Mouse (Mus musculus) liver, embryonic 16.5 days (tissue): ENCODE measurements around the gene Edn3. TPM values are rescaled to one million over a fixed set of nuclear protein-coding genes. Genes with fewer than 3 reads are reported as not detected.

Experiments
- ATAC-seq: fragments of 200-750 bp; cut with Nextera tagmentation; 2 replicates; pipeline ENCODE4 v1.8.0; 2017; ENCODE audit warnings: low read depth, mild to moderate bottlenecking, moderate number of reproducible peaks, moderate library complexity
- H3K27ac ChIP-seq: fragments of 300-500 bp; sonication (generic); 2 replicates; pipeline ENCODE4 v1.5.1; 2014; ENCODE audit warnings: mild to moderate bottlenecking, low read length
- H3K27me3 ChIP-seq: fragments of 300-500 bp; sonication (generic); 2 replicates; pipeline ENCODE4 v1.6.1; 2014; ENCODE audit warnings: low read depth, low read length, mixed read lengths; ENCODE audit not compliant: control insufficient read depth, insufficient read depth
- H3K36me3 ChIP-seq: fragments of 300-500 bp; sonication (generic); 2 replicates; pipeline ENCODE4 v1.6.1; 2014; ENCODE audit warnings: mild to moderate bottlenecking; ENCODE audit not compliant: control insufficient read depth, insufficient read depth
- H3K4me1 ChIP-seq: fragments of 300-500 bp; sonication (generic); 2 replicates; pipeline ENCODE4 v1.6.1; 2014; ENCODE audit warnings: low read depth, low read length, mixed read lengths; ENCODE audit not compliant: control insufficient read depth
- H3K4me2 ChIP-seq: fragments of 300-500 bp; sonication (generic); 2 replicates; pipeline ENCODE4 v1.6.1; 2014; ENCODE audit warnings: low read depth, low read length, mixed read lengths
- H3K4me3 ChIP-seq: fragments of 300-500 bp; sonication (generic); 2 replicates; pipeline ENCODE4 v1.5.1; 2014; ENCODE audit warnings: low read depth, mild to moderate bottlenecking, low read length
- H3K9ac ChIP-seq: fragments of 300-500 bp; sonication (generic); 2 replicates; pipeline ENCODE4 v1.6.1; 2014; ENCODE audit warnings: low read depth, low read length
- H3K9me3 ChIP-seq: fragments of 300-500 bp; sonication (generic); replicated peaks from 2 replicates; pipeline ENCODE4 v1.6.1; 2016; ENCODE audit warnings: low read length; ENCODE audit not compliant: control insufficient read depth
- WGBS: fragments of 180-500 bp; shearing (Covaris S2); extraction: QIAGEN DNeasy Blood & Tissue Kit; methylation state at CpG from one replicate; pipeline ENCODE4 v1.1.7; 2014; ENCODE audit not compliant: insufficient replicate concordance; 5-methylcytosine and 5-hydroxymethylcytosine counted together
- polyA plus RNA-seq: library from polyadenylated mRNA; unstranded; fragments of >200 nt; fragmentation: Nextera tagmentation; extraction: Ambion mirVana; gene quantifications from 2 replicates; pipeline ENCODE4 v1.2.1, GENCODE M21; 2015

The Edn3 gene
- polyA plus RNA-seq: 0.26 and 0.39 TPM in 2 replicates

GRCm38 (mm10) chr2:174760479-174761121 lies at the start of gene Edn3:
Gene Edn3 (plus strand): TSS chr2:174760619.
- no peak within 1 kb of the TSS for H3K27ac ChIP-seq

GRCm38 (mm10) chr2:174712043-174712442 lies 48.4 kb upstream of the Edn3 start:
- Histone ChIP-seq H3K9me3 (no peaks in the 10 kb centered on the region), H3K36me3 (no peaks in the 10 kb centered on the region), H3K4me3 (no peak overlapping the region), H3K27me3 (no peaks in the 10 kb centered on the region), H3K4me2 (no peak overlapping the region), H3K27ac (no peak overlapping the region), H3K9ac (no peak overlapping the region), H3K4me1 (no peaks in the 10 kb centered on the region)
- no peak for ATAC-seq
- WGBS: 79% methylated on average over 1 of the region's 1 CpGs

More at GRCm38 (mm10) chr2:174760479-174761121, at the start of gene Edn3:
- Histone ChIP-seq H3K27me3 (peaks cover 10% of the 10 kb centered on the region; the same call in 1 of the 2 replicates), H3K9me3 (no peaks in the 10 kb centered on the region), H3K4me1 (no peaks in the 10 kb centered on the region), H3K36me3 (no peaks in the 10 kb centered on the region), H3K4me2 (peak within 1 kb of the TSS; percentile 53), H3K9ac (no peak within 1 kb of the TSS), H3K4me3 (peak within 1 kb of the TSS; percentile 33)
- ATAC-seq: no peak
- 1% methylated on average over 48 of the region's 48 CpGs for WGBS

- no peaks in the 10 kb centered on the region for H3K36me3 ChIP-seq
- H3K9ac ChIP-seq: no peak overlapping the region
- no peaks in the 10 kb centered on the region for H3K27me3 ChIP-seq
- no peaks in the 10 kb centered on the region for H3K9me3 ChIP-seq
- no peak for ATAC-seq
- no peak overlapping the region for H3K4me2 ChIP-seq
- no peak overlapping the region for H3K4me3 ChIP-seq
- H3K27ac ChIP-seq: no peak overlapping the region
- no peaks in the 10 kb centered on the region for H3K4me1 ChIP-seq
Observed at GRCm38 (mm10) chr2:174715938-174716337, 44.5 kb upstream of the Edn3 start.

- Histone ChIP-seq H3K27me3 (no peaks in the 10 kb centered on the region), H3K27ac (no peak overlapping the region), H3K4me3 (no peak overlapping the region), H3K4me1 (no peaks in the 10 kb centered on the region), H3K9me3 (no peaks in the 10 kb centered on the region), H3K36me3 (no peaks in the 10 kb centered on the region), H3K9ac (no peak overlapping the region), H3K4me2 (no peak overlapping the region)
- no peak for ATAC-seq
- 60% methylated on average over 4 of the region's 4 CpGs for WGBS
Observed at GRCm38 (mm10) chr2:174717857-174718256, 42.6 kb upstream of the Edn3 start.

- H3K36me3 ChIP-seq: no peaks in the 10 kb centered on the region
- no peak for ATAC-seq
- 60% methylated on average over 10 of the region's 10 CpGs for WGBS
- no peak overlapping the region for H3K4me2 ChIP-seq
- no peak overlapping the region for H3K27ac ChIP-seq
- H3K9me3 ChIP-seq: no peaks in the 10 kb centered on the region
- H3K4me3 ChIP-seq: no peak overlapping the region
- H3K9ac ChIP-seq: no peak overlapping the region
- no peaks in the 10 kb centered on the region; the same call in 1 of the 2 replicates for H3K4me1 ChIP-seq
- H3K27me3 ChIP-seq: no peaks in the 10 kb centered on the region
Observed at GRCm38 (mm10) chr2:174727114-174727823, 33.1 kb upstream of the Edn3 start.

GRCm38 (mm10) chr2:174731939-174732338 lies 28.5 kb upstream of the Edn3 start:
- Histone ChIP-seq H3K4me1 (no peaks in the 10 kb centered on the region; the same call in 1 of the 2 replicates), H3K36me3 (no peaks in the 10 kb centered on the region), H3K27me3 (no peaks in the 10 kb centered on the region), H3K9me3 (no peaks in the 10 kb centered on the region), H3K27ac (no peak overlapping the region), H3K9ac (no peak overlapping the region), H3K4me3 (no peak overlapping the region), H3K4me2 (no peak overlapping the region)
- peak; percentile 54 for ATAC-seq
- WGBS: 56% methylated on average over 5 of the region's 5 CpGs

- WGBS: 80% methylated on average over 1 of the region's 1 CpGs
- ATAC-seq: no peak
- no peak overlapping the region for H3K27ac ChIP-seq
- H3K4me2 ChIP-seq: no peak overlapping the region
- H3K9ac ChIP-seq: no peak overlapping the region
- H3K9me3 ChIP-seq: no peaks in the 10 kb centered on the region
- no peak overlapping the region for H3K4me3 ChIP-seq
- no peaks in the 10 kb centered on the region; the same call in 1 of the 2 replicates for H3K4me1 ChIP-seq
- H3K27me3 ChIP-seq: no peaks in the 10 kb centered on the region
- no peaks in the 10 kb centered on the region for H3K36me3 ChIP-seq
Observed at GRCm38 (mm10) chr2:174735270-174735669, 25.1 kb upstream of the Edn3 start.

- 52% methylated on average over 1 of the region's 1 CpGs for WGBS
- H3K36me3 ChIP-seq: no peaks in the 10 kb centered on the region
- ATAC-seq: no peak
Observed at GRCm38 (mm10) chr2:174747182-174747581, 13.2 kb upstream of the Edn3 start.

GRCm38 (mm10) chr2:174748381-174748780 lies 12.0 kb upstream of the Edn3 start:
- Histone ChIP-seq H3K27ac (no peak overlapping the region), H3K36me3 (no peaks in the 10 kb centered on the region), H3K4me2 (no peak overlapping the region), H3K9ac (no peak overlapping the region), H3K4me3 (no peak overlapping the region), H3K27me3 (no peaks in the 10 kb centered on the region), H3K4me1 (no peaks in the 10 kb centered on the region), H3K9me3 (no peaks in the 10 kb centered on the region)
- ATAC-seq: peak; percentile 55; the same call in 1 of the 2 replicates
- 50% methylated on average over 8 of the region's 8 CpGs for WGBS

More at GRCm38 (mm10) chr2:174747182-174747581, 13.2 kb upstream of the Edn3 start:
- H3K4me3 ChIP-seq: no peak overlapping the region
- H3K9me3 ChIP-seq: no peaks in the 10 kb centered on the region
- H3K9ac ChIP-seq: no peak overlapping the region
- H3K27ac ChIP-seq: no peak overlapping the region
- no peaks in the 10 kb centered on the region for H3K4me1 ChIP-seq
- H3K4me2 ChIP-seq: no peak overlapping the region
- H3K27me3 ChIP-seq: no peaks in the 10 kb centered on the region
